Mouse (Mus musculus): Measurements from ENCODE around the gene Adarb2. TPM values are rescaled to one million over a fixed set of nuclear protein-coding genes. Genes with fewer than 3 reads are reported as not detected.

The Adarb2 gene
- polyA plus RNA-seq, 1 experiment: not detected

DNA sequence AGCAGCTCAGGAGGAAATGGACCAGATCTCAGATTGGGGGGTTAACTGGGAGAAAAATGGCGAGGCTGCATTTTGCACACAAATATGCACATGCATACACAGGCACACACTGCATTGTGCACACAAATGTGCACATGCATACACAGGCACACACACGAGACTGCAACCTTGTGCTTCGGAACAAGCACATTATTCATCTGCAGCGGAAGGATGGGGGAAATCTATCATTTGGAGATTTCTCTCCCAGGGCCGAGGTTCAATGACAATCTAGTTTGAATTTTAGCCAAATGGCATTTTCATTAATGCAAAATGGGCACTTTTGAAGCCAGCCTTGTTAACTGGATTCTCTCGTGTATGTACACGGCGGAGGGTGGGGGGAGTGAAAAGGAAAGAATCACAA lies 408.3 kb downstream of the Adarb2 start:
- TF ChIP-seq FLI1 (IDR thresholded peaks at IDR 0.05; ENCODE audit: low read length) (no peak), GATA1 (IDR thresholded peaks at IDR 0.05; ENCODE audit: borderline replicate concordance, low read length) (no peak)
- Histone ChIP-seq H3K27me3 (replicated peaks) (peaks cover 2% of the 10 kb centered on the region), H3K4me1 (peaks cover 9% of the 10 kb centered on the region; the same call in 1 of the 2 replicates), H3K9me3 (no peaks in the 10 kb centered on the region; the same call in 1 of the 2 replicates), H3K36me3 (replicated peaks; ENCODE audit: low read length) (no peaks in the 10 kb centered on the region), H3K4me3 (replicated peaks) (peak overlapping the region; percentile 56)

DNA sequence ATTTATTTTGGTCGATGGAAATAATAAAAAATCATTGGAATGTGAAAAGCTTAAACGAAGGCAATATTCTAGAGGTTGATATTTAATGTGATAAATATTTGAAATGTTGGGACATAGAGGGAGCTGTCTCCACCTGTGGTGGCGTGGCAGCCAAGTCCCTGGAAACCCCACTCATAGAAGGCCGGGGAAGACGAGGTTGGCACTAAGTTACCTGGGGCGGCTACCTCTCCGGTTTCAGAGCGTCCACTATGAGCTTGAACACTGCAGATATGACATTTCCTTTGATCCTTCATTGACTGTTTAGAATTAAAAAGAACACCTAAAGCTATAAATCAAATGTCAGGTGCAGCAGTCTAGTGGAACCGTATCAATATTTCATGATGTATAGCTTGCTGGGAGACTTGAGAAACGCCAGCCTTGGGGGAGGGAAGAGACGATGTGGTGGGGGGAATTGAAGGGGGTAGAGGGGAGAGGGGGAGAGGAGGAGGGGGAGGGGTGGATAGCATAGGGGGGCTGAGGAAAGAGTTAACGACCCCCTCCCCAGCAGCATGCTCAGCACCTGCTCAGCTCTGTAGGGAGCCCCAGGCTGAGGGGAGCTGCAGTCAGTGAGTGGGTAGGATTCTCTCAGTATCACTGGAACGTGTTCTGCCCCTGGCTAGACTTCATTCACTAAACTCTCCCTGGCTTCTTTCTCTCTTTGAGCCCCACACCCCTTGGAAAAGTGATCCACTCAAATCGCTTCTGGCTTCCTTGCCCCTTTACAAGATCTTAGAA lies 410.1 kb downstream of the Adarb2 start:
- peaks cover 13% of the 10 kb centered on the region; the same call in 1 of the 2 replicates for H3K4me1 ChIP-seq
- H3K4me3 ChIP-seq (replicated peaks): no peak overlapping the region
- no peaks in the 10 kb centered on the region; the same call in 1 of the 2 replicates for H3K9me3 ChIP-seq
- peaks cover 2% of the 10 kb centered on the region for H3K27me3 ChIP-seq (replicated peaks)
- TF ChIP-seq GATA1 (IDR thresholded peaks at IDR 0.05; ENCODE audit: borderline replicate concordance, low read length): no peak
- no peak for TF ChIP-seq FLI1 (IDR thresholded peaks at IDR 0.05; ENCODE audit: low read length)
- no peaks in the 10 kb centered on the region for H3K36me3 ChIP-seq (replicated peaks; ENCODE audit: low read length)

DNA sequence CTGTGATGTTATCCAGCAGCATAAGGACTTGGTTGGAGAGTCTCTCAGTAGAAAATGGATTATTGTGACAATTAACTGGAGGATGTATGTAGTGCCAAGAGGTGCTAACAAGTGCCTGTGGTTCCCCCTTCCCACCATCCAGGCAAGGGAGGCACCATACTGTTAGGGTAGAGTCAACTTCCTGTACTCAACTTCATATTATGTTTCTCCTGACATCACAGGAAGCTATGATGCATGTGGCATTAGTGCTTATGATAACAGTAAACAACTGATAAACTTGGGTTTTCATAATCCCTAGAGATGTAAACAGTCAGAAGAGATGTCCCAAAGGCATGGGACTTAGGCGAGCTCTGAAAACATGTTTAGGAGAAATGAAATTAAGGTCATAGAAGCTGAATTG lies 414.0 kb downstream of the Adarb2 start:
- TF ChIP-seq GATA1 (IDR thresholded peaks at IDR 0.05; ENCODE audit: borderline replicate concordance, low read length): no peak
- no peak for TF ChIP-seq FLI1 (IDR thresholded peaks at IDR 0.05; ENCODE audit: low read length)
- Histone ChIP-seq H3K4me3 (replicated peaks) (no peak overlapping the region), H3K36me3 (replicated peaks; ENCODE audit: low read length) (no peaks in the 10 kb centered on the region), H3K9me3 (no peaks in the 10 kb centered on the region), H3K27me3 (replicated peaks) (peaks cover 4% of the 10 kb centered on the region), H3K4me1 (peaks cover 14% of the 10 kb centered on the region)

DNA sequence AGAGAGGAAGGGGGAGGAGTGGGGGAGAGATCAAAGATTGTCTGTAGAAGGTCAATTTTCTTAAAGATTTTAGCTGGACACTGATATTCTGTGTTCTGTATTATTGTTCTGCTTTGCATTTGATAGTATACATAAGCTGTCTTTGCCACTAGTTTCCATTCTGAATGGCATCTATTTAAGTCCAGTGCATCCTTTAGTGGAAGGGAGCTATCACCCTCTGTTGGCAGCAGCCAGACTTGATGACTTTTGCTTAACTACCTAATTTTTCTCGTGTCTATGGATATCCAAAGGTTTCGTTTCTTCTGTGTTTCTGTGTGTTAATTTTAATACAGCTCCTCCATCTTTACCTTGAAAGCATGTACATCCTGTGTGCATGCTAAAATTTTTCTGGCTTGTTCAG lies 419.6 kb downstream of the Adarb2 start:
- Histone ChIP-seq H3K4me1 (peaks cover 13% of the 10 kb centered on the region), H3K4me3 (replicated peaks) (no peak overlapping the region), H3K27me3 (replicated peaks) (peaks cover 6% of the 10 kb centered on the region), H3K9me3 (no peaks in the 10 kb centered on the region), H3K36me3 (replicated peaks; ENCODE audit: low read length) (no peaks in the 10 kb centered on the region)
- TF ChIP-seq GATA1 (IDR thresholded peaks at IDR 0.05; ENCODE audit: borderline replicate concordance, low read length) (no peak), FLI1 (IDR thresholded peaks at IDR 0.05; ENCODE audit: low read length) (no peak)

DNA sequence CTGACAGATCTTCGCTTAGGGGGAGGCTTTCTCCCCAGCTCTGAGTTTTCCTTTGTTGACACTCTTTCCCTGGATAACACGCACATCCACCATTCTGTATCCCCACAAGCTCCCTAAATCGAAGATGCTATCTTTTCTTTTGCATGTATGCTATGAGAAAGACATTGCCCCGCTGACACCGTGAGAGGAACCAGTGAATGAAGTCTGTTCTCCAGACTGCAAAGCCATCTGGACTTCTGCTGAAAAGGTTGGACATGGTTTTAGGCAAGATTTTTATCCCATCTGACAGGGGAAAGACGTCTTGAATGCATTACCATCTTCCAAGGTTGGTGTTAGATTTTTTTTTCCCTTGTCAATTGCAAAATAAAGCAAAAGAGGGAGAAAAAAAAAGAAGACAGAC lies 426.9 kb downstream of the Adarb2 start:
- H3K36me3 ChIP-seq (replicated peaks; ENCODE audit: low read length): no peaks in the 10 kb centered on the region
- no peak overlapping the region for H3K4me3 ChIP-seq (replicated peaks)
- H3K27me3 ChIP-seq (replicated peaks): no peaks in the 10 kb centered on the region
- no peaks in the 10 kb centered on the region for H3K9me3 ChIP-seq
- peaks cover 25% of the 10 kb centered on the region for H3K4me1 ChIP-seq
- TF ChIP-seq GATA1 (IDR thresholded peaks at IDR 0.05; ENCODE audit: borderline replicate concordance, low read length) (no peak), FLI1 (IDR thresholded peaks at IDR 0.05; ENCODE audit: low read length) (no peak)

DNA sequence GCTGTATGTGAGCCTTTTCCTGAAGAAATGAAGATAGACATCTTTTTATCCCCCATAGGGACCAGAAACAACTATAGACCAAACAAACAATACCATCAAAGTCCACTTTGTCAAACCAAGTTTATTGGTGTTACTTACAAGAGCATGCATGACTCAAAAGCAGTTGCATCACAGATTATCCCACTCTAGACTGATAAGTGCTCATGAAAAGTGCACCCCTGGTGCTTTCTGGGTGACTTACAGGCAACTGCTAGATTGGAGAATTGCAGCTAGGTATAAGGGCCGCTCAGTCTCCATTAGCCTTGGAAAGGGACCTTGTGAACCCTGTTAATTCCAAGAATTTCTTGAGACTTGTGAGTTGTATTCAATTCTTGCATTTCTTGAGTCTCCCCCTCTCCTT lies 429.0 kb downstream of the Adarb2 start:
- TF ChIP-seq FLI1 (IDR thresholded peaks at IDR 0.05; ENCODE audit: low read length): no peak
- no peak for TF ChIP-seq GATA1 (IDR thresholded peaks at IDR 0.05; ENCODE audit: borderline replicate concordance, low read length)
- Histone ChIP-seq H3K4me1 (peaks cover 25% of the 10 kb centered on the region), H3K36me3 (replicated peaks; ENCODE audit: low read length) (no peaks in the 10 kb centered on the region), H3K9me3 (no peaks in the 10 kb centered on the region), H3K27me3 (replicated peaks) (no peaks in the 10 kb centered on the region), H3K4me3 (replicated peaks) (no peak overlapping the region)

DNA sequence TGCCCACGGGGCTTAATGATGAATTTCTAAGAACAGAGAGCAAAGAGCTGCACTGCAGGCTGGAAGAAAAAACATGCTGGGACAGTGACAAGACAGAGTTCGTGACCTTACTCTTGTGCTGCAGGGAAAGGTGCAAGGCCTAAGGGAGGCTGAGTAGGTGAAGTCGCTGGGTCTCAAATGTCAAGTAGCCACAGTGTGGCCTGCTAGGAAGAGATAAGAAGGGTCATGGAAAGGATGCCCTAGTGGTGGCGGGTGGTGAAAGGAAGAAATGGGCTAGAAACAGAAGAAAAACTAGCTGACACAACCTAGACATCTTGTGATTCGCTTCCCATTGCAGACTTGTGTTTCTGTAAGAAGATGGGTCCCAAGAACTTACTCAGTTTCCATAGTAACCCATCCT lies 429.4 kb downstream of the Adarb2 start:
- no peak for TF ChIP-seq GATA1 (IDR thresholded peaks at IDR 0.05; ENCODE audit: borderline replicate concordance, low read length)
- TF ChIP-seq FLI1 (IDR thresholded peaks at IDR 0.05; ENCODE audit: low read length): no peak
- Histone ChIP-seq H3K9me3 (no peaks in the 10 kb centered on the region), H3K4me3 (replicated peaks) (no peak overlapping the region), H3K27me3 (replicated peaks) (no peaks in the 10 kb centered on the region), H3K36me3 (replicated peaks; ENCODE audit: low read length) (no peaks in the 10 kb centered on the region), H3K4me1 (peaks cover 25% of the 10 kb centered on the region)

DNA sequence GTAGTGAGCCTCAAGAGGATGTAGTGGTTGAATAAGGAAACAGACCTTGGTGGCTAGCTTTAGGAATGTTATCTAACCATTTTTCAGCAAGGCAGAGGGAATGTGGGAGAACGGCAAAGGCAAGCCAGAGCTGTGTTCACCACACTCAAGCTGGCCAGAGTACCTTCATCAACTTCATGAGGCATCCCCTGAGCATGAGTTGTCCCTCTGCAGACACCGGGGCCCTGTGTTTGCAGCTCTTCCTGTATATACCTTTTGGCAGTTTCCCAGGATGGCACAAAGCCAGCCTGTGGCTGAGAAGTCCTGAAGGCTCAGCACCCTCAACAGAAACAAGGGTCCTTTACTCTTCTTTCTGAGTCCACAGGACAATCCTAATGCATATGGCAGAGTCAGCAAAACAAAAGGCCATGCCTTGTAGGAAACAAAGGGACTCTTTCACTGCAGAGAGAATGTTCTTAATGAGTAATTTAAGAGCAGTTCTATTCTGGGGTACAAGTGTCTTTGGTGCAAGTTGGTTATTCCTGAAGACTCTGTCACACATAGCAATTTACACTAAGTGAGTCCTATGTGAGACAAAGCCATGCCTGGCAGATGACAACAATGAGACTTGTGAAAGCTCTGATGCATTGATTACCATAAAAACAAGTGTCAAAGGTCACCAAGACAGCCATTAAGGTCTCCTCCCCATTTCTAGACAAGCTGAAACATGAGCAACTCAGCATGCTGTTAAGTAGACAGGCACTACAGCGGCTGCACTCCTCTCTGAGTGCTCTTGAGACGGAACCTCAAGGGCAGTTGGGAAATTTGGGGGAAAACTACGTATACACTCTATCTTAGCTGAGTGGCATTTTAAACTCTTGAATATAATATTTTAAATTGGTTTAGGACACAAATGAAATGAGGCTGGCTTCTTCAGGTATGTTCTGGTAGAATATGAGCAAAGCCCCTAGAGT lies 431.0 kb downstream of the Adarb2 start:
- Histone ChIP-seq H3K4me1 (peaks cover 25% of the 10 kb centered on the region), H3K4me3 (replicated peaks) (no peak overlapping the region), H3K9me3 (no peaks in the 10 kb centered on the region), H3K27me3 (replicated peaks) (no peaks in the 10 kb centered on the region), H3K36me3 (replicated peaks; ENCODE audit: low read length) (no peaks in the 10 kb centered on the region)
- no peak for TF ChIP-seq GATA1 (IDR thresholded peaks at IDR 0.05; ENCODE audit: borderline replicate concordance, low read length)
- TF ChIP-seq FLI1 (IDR thresholded peaks at IDR 0.05; ENCODE audit: low read length): no peak

DNA sequence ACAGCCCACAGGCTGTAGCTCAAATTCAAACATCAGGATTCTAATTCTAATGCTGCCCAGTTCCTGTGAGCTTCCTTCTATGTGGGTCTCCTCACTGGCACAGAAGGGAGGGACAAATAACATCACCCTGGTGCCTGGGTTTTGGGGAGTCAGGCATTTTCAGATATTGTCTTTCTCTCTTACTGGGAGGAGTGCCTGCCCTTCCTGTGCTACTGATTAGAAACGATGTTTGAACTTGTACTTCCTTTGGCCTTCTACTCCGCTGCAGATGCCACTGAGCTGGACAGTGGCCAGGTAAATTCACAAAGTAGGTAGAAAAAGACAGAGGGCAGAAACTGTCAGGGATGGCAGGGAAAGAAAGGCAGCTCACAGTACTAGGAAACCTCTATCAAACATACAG lies 439.4 kb downstream of the Adarb2 start:
- Histone ChIP-seq H3K36me3 (replicated peaks; ENCODE audit: low read length) (no peaks in the 10 kb centered on the region), H3K9me3 (no peaks in the 10 kb centered on the region), H3K4me1 (peaks cover 17% of the 10 kb centered on the region), H3K4me3 (replicated peaks) (no peak overlapping the region), H3K27me3 (replicated peaks) (no peaks in the 10 kb centered on the region)
- TF ChIP-seq FLI1 (IDR thresholded peaks at IDR 0.05; ENCODE audit: low read length) (no peak), GATA1 (IDR thresholded peaks at IDR 0.05; ENCODE audit: borderline replicate concordance, low read length) (no peak)

DNA sequence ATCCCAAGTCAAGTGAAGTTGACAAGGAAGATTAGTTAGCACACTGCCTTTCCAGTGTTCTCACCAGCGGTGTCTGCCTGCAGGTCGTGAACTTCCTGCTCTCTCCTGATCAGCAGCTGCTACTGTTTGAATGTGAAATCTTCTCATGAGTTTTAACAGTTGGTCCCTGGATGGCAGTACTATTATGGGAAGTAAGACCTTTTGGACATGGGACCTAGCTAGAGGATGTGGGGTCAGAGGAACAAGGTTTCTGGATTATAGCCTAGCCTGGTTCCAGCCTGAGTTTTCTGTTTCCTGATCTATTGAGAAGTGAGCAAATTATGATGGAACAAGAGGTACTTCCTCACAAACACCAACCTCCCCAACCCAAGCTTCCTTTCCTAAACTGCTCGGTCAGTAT lies 441.3 kb downstream of the Adarb2 start:
- peaks cover 17% of the 10 kb centered on the region for H3K4me1 ChIP-seq
- no peaks in the 10 kb centered on the region for H3K36me3 ChIP-seq (replicated peaks; ENCODE audit: low read length)
- no peaks in the 10 kb centered on the region for H3K9me3 ChIP-seq
- H3K4me3 ChIP-seq (replicated peaks): no peak overlapping the region
- no peaks in the 10 kb centered on the region for H3K27me3 ChIP-seq (replicated peaks)
- TF ChIP-seq FLI1 (IDR thresholded peaks at IDR 0.05; ENCODE audit: low read length) (no peak), GATA1 (IDR thresholded peaks at IDR 0.05; ENCODE audit: borderline replicate concordance, low read length) (no peak)
